Mouse (Mus musculus): ENCODE data around the gene Dnajc17. TPM values are rescaled to one million over a fixed set of nuclear protein-coding genes. Genes with fewer than 3 reads are reported as not detected.

Dnajc17 gene
- total and polyA plus RNA-seq, 3 experiments, result 24.9 to 41.4 (median 32.5) TPM

DNA sequence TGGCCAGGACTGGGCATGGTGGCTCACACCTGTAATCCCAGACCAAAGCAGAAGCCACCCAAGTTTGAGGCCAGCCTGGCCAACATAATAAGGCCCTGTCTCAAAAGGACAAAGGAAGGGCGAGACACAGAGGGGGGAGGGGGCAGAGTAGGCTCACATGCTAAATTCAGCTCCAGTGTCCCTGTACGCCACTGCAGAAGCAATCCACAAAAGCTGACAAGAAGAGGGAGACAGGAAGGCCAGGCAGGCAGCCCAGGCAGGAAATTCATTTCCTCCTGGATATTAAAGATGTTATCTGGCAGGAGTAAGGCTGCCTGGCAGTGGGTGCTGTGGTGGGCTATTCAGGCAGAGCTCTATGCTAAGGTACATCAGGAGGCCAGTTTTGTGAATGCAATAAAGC lies 47.3 kb downstream of the Dnajc17 start:
- Histone ChIP-seq H3K36me3 (replicated peaks) (no peaks in the 10 kb centered on the region), H3K4me3 (ENCODE audit: low read depth, low read length) (no peak overlapping the region; the same call in 1 of the 2 replicates), H3K27me3 (ENCODE audit: insufficient read depth, low read length) (no peaks in the 10 kb centered on the region), H3K4me1 (ENCODE audit: insufficient read depth, low read depth, low read length) (peaks cover 66% of the 10 kb centered on the region), H3K9me3 (replicated peaks) (no peaks in the 10 kb centered on the region)
- no peak for ATAC-seq (ENCODE audit: extremely low read depth, insufficient number of reproducible peaks, low FRiP score, poor library complexity, severe bottlenecking)
- DNase-seq (ENCODE audit: low spot score), result no peak
- no peak for TF ChIP-seq GATA1 (IDR thresholded peaks at IDR 0.05; ENCODE audit: borderline replicate concordance, low read length)
- TF ChIP-seq TAL1 (conservative IDR thresholded peaks at IDR 0.05; ENCODE audit: low read depth, low read length), result no peak
- no peak for TF ChIP-seq POLR2AphosphoS5 (IDR thresholded peaks at IDR 0.05; ENCODE audit: insufficient replicate concordance, low read depth, low read length)
- TF ChIP-seq CTCF (IDR thresholded peaks at IDR 0.05; ENCODE audit: low read depth, low read length), result no peak
- no peak for TF ChIP-seq GATA2 (IDR thresholded peaks at IDR 0.05; ENCODE audit: borderline replicate concordance, low read depth, low read length)

DNA sequence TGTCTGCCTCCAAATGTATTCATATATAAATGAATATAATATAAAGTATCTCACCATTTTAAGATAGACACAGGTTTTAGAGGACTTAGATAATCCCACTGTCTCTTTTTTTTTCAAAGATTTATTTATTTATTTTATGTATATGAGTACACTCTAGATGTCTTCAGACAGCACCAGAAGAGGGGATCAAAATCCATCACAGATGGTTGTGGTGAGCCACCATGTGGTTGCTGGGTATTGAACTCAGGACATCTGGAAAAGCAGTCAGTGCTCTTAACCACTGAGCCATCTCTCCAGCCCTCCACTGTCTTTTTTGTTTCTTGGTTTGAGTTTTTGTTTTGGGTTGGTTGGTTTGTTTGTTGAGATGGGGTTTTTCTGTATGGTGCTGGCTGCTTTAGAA lies 50.8 kb downstream of the Dnajc17 start:
- DNase-seq (ENCODE audit: low spot score), result no peak
- H3K9me3 ChIP-seq (replicated peaks), result no peaks in the 10 kb centered on the region
- H3K4me3 ChIP-seq (ENCODE audit: low read depth, low read length), result no peak overlapping the region; the same call in 1 of the 2 replicates
- TF ChIP-seq TAL1 (conservative IDR thresholded peaks at IDR 0.05; ENCODE audit: low read depth, low read length), result no peak
- no peak for TF ChIP-seq GATA2 (IDR thresholded peaks at IDR 0.05; ENCODE audit: borderline replicate concordance, low read depth, low read length)
- TF ChIP-seq CTCF (IDR thresholded peaks at IDR 0.05; ENCODE audit: low read depth, low read length), result no peak
- TF ChIP-seq GATA1 (IDR thresholded peaks at IDR 0.05; ENCODE audit: borderline replicate concordance, low read length), result no peak
- no peak for TF ChIP-seq POLR2AphosphoS5 (IDR thresholded peaks at IDR 0.05; ENCODE audit: insufficient replicate concordance, low read depth, low read length)
- ATAC-seq (ENCODE audit: extremely low read depth, insufficient number of reproducible peaks, low FRiP score, poor library complexity, severe bottlenecking), result no peak
- H3K36me3 ChIP-seq (replicated peaks), result peaks cover 20% of the 10 kb centered on the region
- no peaks in the 10 kb centered on the region for H3K27me3 ChIP-seq (ENCODE audit: insufficient read depth, low read length)
- H3K4me1 ChIP-seq (ENCODE audit: insufficient read depth, low read depth, low read length), result peaks cover 65% of the 10 kb centered on the region

DNA sequence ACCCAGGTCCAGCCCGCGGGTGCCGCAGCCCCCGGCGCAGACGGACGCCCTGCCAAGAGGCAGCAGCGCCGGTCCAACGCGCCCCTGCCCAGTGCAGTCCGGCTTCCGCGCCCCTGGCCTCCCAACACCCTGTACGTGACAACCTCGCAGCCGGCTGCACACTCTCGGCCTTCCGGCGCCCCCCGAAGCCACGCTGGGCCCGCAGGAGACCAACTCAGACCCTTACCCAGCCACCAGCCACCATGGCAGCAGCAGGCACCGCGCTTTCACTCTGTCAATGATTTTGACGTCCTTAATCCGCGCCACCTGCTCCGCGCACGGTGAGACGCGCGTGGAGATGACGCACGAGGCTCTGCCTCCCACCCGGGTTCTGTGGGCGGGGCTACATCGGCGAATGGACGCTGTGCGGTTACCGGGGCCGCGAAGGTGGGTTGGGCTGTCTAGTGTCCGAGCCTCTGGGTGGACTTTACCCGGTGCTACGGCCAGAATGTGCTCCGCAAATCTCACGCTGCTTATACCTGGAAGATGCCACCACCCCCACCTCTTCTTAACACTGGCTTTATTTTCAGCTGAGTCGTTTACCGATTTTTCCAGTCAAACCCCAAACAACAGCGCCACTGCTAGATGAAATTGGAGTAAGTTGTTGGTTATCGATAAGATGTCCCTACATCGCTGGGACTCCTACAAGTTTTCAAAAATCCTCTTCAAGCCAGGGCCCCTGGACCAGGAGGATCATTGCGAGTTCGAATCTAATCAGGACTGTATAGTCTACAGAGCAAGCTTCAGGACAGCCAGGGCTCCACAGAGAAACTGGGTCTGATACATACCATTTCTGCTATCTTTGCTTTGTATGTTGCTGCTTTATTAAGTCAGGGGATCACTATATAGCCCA lies 51.7 kb downstream of the Dnajc17 start, which contains the start of gene Rmdn3:
Gene Rmdn3 (minus strand): TSS at position 354 of the 892 bp plus-strand sequence.
- Histone ChIP-seq H3K36me3 (replicated peaks) (peaks cover 29% of the 10 kb centered on the region), H3K4me3 (ENCODE audit: low read depth, low read length) (peak within 1 kb of the TSS; percentile 100), H3K9me3 (replicated peaks) (no peaks in the 10 kb centered on the region), H3K27me3 (ENCODE audit: insufficient read depth, low read length) (no peaks in the 10 kb centered on the region), H3K4me1 (ENCODE audit: insufficient read depth, low read depth, low read length) (peaks cover 66% of the 10 kb centered on the region)
- peak; percentile 30; the same call in 1 of the 2 replicates for ATAC-seq (ENCODE audit: extremely low read depth, insufficient number of reproducible peaks, low FRiP score, poor library complexity, severe bottlenecking)
- peak; percentile 89 for DNase-seq (ENCODE audit: low spot score)
- TF ChIP-seq GATA1 (IDR thresholded peaks at IDR 0.05; ENCODE audit: borderline replicate concordance, low read length) (no peak), TAL1 (conservative IDR thresholded peaks at IDR 0.05; ENCODE audit: low read depth, low read length) (no peak)

DNA sequence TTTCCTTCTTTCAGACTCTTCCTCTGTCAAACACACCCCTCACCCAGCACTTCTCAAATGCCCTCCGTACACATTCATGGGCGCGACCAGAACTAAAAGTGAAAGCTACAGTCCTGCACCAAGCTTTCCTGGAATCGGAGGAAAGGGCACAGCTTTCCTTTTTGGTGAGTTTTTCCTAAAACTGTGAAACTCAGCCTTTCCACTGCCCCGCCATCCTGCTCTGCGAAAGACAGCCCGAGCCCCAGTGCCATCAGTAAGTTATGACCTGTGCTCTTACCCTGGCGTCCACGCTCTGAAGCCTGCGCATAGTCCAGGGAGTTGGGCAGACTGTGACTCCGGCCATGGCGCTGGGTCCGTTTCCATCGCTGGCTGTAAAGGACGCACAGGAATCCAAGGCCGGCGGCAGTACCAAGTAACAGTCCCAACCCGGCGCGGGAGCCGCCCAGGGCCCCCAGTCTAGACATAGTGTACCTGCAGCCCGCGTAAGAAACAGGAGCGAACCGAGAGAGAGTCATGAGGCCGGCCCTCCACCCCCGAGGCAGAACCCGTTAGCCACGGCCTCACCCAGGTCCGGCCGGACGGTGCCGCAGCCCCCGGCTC lies 52.4 kb downstream of the Dnajc17 start:
- no peak for ATAC-seq (ENCODE audit: extremely low read depth, insufficient number of reproducible peaks, low FRiP score, poor library complexity, severe bottlenecking)
- peak overlapping the region; percentile 100 for H3K4me3 ChIP-seq (ENCODE audit: low read depth, low read length)
- peaks cover 37% of the 10 kb centered on the region for H3K36me3 ChIP-seq (replicated peaks)
- DNase-seq (ENCODE audit: low spot score), result peak; percentile 25
- no peaks in the 10 kb centered on the region for H3K27me3 ChIP-seq (ENCODE audit: insufficient read depth, low read length)
- no peaks in the 10 kb centered on the region for H3K9me3 ChIP-seq (replicated peaks)
- H3K4me1 ChIP-seq (ENCODE audit: insufficient read depth, low read depth, low read length), result peaks cover 62% of the 10 kb centered on the region
- TF ChIP-seq CTCF (IDR thresholded peaks at IDR 0.05; ENCODE audit: low read depth, low read length) (no peak), GATA2 (IDR thresholded peaks at IDR 0.05; ENCODE audit: borderline replicate concordance, low read depth, low read length) (no peak), GATA1 (IDR thresholded peaks at IDR 0.05; ENCODE audit: borderline replicate concordance, low read length) (no peak), POLR2AphosphoS5 (IDR thresholded peaks at IDR 0.05; ENCODE audit: insufficient replicate concordance, low read depth, low read length) (no peak), TAL1 (conservative IDR thresholded peaks at IDR 0.05; ENCODE audit: low read depth, low read length) (no peak)

DNA sequence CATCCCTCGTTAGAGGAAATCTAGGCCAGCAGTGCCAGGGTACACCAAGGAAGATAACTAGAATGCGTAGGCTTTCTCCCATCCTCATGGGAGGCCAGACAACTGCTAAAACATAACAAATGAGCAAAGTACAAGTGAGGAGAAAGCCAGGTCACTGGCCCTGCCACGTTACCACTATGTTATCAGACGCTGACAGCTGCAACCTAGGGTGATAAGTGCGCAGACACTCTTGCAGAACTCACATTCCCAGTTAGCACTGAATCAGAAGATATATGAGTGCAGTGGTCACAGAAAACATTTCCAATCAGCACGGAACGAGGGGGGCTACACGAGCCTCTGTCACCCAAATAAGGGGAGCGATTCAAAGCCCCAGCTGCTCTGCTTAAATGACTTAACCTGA lies 53.2 kb downstream of the Dnajc17 start:
- peak; percentile 64 for DNase-seq (ENCODE audit: low spot score)
- TF ChIP-seq GATA1 (IDR thresholded peaks at IDR 0.05; ENCODE audit: borderline replicate concordance, low read length) (no peak), GATA2 (IDR thresholded peaks at IDR 0.05; ENCODE audit: borderline replicate concordance, low read depth, low read length) (0 out of 2 replicates have a peak, but pooled peaks have one; percentile 57), POLR2AphosphoS5 (IDR thresholded peaks at IDR 0.05; ENCODE audit: insufficient replicate concordance, low read depth, low read length) (no peak), TAL1 (conservative IDR thresholded peaks at IDR 0.05; ENCODE audit: low read depth, low read length) (peak; percentile 91), CTCF (IDR thresholded peaks at IDR 0.05; ENCODE audit: low read depth, low read length) (no peak)
- peak overlapping the region; percentile 100 for H3K4me3 ChIP-seq (ENCODE audit: low read depth, low read length)

DNA sequence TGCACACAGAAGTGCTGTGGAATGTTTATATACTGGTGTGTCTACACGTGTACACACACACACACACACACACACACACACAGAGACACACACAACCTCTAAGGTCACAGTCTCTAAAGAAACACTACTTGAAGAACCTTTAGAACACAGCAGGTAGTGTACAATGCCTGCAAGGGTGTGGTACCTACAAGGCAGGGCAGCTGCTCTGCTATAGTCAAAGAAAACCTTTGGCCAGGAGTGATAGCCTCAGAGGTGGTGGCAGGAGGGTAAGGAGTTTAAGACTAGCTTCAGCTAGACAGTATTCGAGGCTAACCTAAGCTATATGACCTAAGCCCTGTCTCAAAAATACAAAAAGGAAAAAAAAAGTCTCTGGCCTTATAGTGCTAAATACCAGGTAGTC lies 53.9 kb downstream of the Dnajc17 start:
- Histone ChIP-seq H3K4me1 (ENCODE audit: insufficient read depth, low read depth, low read length) (peaks cover 59% of the 10 kb centered on the region), H3K4me3 (ENCODE audit: low read depth, low read length) (peak overlapping the region; percentile 31; the same call in 1 of the 2 replicates), H3K27me3 (ENCODE audit: insufficient read depth, low read length) (no peaks in the 10 kb centered on the region), H3K9me3 (replicated peaks) (no peaks in the 10 kb centered on the region), H3K36me3 (replicated peaks) (peaks cover 52% of the 10 kb centered on the region)
- no peak for DNase-seq (ENCODE audit: low spot score)
- no peak for ATAC-seq (ENCODE audit: extremely low read depth, insufficient number of reproducible peaks, low FRiP score, poor library complexity, severe bottlenecking)
- TF ChIP-seq POLR2AphosphoS5 (IDR thresholded peaks at IDR 0.05; ENCODE audit: insufficient replicate concordance, low read depth, low read length), result no peak
- no peak for TF ChIP-seq GATA2 (IDR thresholded peaks at IDR 0.05; ENCODE audit: borderline replicate concordance, low read depth, low read length)
- no peak for TF ChIP-seq TAL1 (conservative IDR thresholded peaks at IDR 0.05; ENCODE audit: low read depth, low read length)
- no peak for TF ChIP-seq GATA1 (IDR thresholded peaks at IDR 0.05; ENCODE audit: borderline replicate concordance, low read length)
- TF ChIP-seq CTCF (IDR thresholded peaks at IDR 0.05; ENCODE audit: low read depth, low read length), result no peak

More for the DNA sequence above, 53.2 kb downstream of the Dnajc17 start:
- H3K4me1 ChIP-seq (ENCODE audit: insufficient read depth, low read depth, low read length), result peaks cover 64% of the 10 kb centered on the region
- peaks cover 45% of the 10 kb centered on the region for H3K36me3 ChIP-seq (replicated peaks)
- ATAC-seq (ENCODE audit: extremely low read depth, insufficient number of reproducible peaks, low FRiP score, poor library complexity, severe bottlenecking), result peak; percentile 81
- H3K9me3 ChIP-seq (replicated peaks), result no peaks in the 10 kb centered on the region
- no peaks in the 10 kb centered on the region for H3K27me3 ChIP-seq (ENCODE audit: insufficient read depth, low read length)

Data from G1E (cell line).